Mouse (Mus musculus) stomach, postnatal 0 days (tissue): ENCODE results near the gene Ttc16.

Experiments used
- CTCF ChIP-seq: IDR thresholded peaks from 2 replicates; pipeline ENCODE4 v1.5.1; 2016; ENCODE audit warnings: antibody characterized with exemption, low read depth, mild to moderate bottlenecking, moderate library complexity
- EP300 ChIP-seq: optimal IDR thresholded peaks from 2 replicates; pipeline ENCODE3; 2016; ENCODE audit warnings: antibody characterized with exemption

GRCm38 (mm10) chr2:32787176-32787575 is 11.7 kb upstream of the Ttc16 start:
- peak; percentile 65 for TF ChIP-seq CTCF
- TF ChIP-seq EP300: no peak
